Comparison of ENCODE assay signal across 9 mouse cellular contexts in the genomic region with DNA sequence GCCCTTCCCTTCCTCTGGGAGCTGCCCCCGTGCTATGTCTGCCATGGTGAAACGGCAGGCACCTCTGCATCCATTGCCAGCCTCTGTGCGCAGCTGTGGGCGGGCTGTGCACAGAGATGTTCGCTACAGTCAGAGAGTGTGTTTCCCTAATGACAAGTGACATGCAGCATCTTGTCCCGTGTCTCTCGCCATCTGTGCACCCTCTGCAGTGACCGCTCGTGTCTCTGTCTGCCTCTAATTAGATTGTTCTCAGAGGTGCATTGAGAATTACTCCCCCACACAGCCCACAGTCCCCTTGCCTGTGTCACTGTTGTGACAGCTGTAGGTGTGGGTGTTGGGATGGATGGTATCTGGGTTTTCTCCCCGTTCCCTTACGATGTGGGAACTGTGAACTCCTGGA.
DNase-seq lines count a peak whose midpoint lies in the region; ATAC-seq lines count a peak whose summit lies in the region.
"Had no signal": no experiment of that assay in that cellular context is flagged by ENCODE, and none has a peak within 500 bp of the region (broad histone marks: within the 10 kb centered on the region; RNA-seq: fewer than 3 reads in every experiment).

No protein-coding gene starts in this region.

- peak; percentile 39; the same call in 1 of the 2 replicates for ATAC-seq in embryonic facial prominence, embryonic 14.5 days (ENCODE audit: low read depth)
- ATAC-seq in neural tube, embryonic 11.5 days (ENCODE audit: insufficient read depth, low FRiP score, low TSS enrichment): no peak

- H3K4me1 ChIP-seq in embryonic facial prominence, embryonic 14.5 days (ENCODE audit: control insufficient read depth, insufficient read depth, low read length): peaks cover 19% of the 10 kb centered on the region
- H3K4me1 ChIP-seq in embryonic facial prominence, embryonic 10.5 days: peaks cover 56% of the 10 kb centered on the region
- H3K4me1 ChIP-seq in neural tube, embryonic 11.5 days (ENCODE audit: control insufficient read depth, insufficient read depth, low read length): peaks cover 27% of the 10 kb centered on the region
- H3K4me1 ChIP-seq in midbrain, embryonic 10.5 days: peaks cover 54% of the 10 kb centered on the region

- H3K27ac ChIP-seq in embryonic facial prominence, embryonic 14.5 days (replicated peaks; ENCODE audit: low read depth, low read length): no peak overlapping the region
- H3K27ac ChIP-seq in embryonic facial prominence, embryonic 10.5 days (replicated peaks): no peak overlapping the region
- H3K27ac ChIP-seq in neural tube, embryonic 11.5 days (ENCODE audit: low read depth, low read length): no peak overlapping the region
- H3K27ac ChIP-seq in midbrain, embryonic 10.5 days (replicated peaks): peak overlapping the region; percentile 43
- H3K27ac ChIP-seq: stomach, postnatal 0 days had no signal

- H3K4me3 ChIP-seq in embryonic facial prominence, embryonic 14.5 days (ENCODE audit: low read depth, low read length): no peak overlapping the region
- no peak overlapping the region for H3K4me3 ChIP-seq in embryonic facial prominence, embryonic 10.5 days
- no peak overlapping the region for H3K4me3 ChIP-seq in neural tube, embryonic 11.5 days (ENCODE audit: low read depth, low read length)
- no peak overlapping the region for H3K4me3 ChIP-seq in midbrain, embryonic 10.5 days

- DNase-seq in embryonic facial prominence, embryonic 14.5 days (ENCODE audit: low spot score): no peak
- DNase-seq in embryonic facial prominence, embryonic 10.5 days (ENCODE audit: low spot score): no peak
- DNase-seq in neural tube, embryonic 11.5 days (ENCODE audit: low spot score): peak; percentile 34
- no peak for DNase-seq in neural tube, embryonic 10.5 days (ENCODE audit: extremely low spot score, low spot score)
- no peak for DNase-seq in midbrain, embryonic 10.5 days (ENCODE audit: low spot score)
- peak; percentile 66 to 68 for DNase-seq in right cerebral cortex, postnatal 36 days (ENCODE audit: low spot score in 2 of 2)
- no peak for DNase-seq in adipocyte (ENCODE audit: low spot score)
- no peak for DNase-seq in lung, postnatal 25 days (ENCODE audit: low spot score)

- 0 out of 2 replicates have a peak, but pooled peaks cover 7% of the 10 kb centered on the region for H3K27me3 ChIP-seq in embryonic facial prominence, embryonic 14.5 days (replicated peaks; ENCODE audit: control insufficient read depth, insufficient read depth, low read length)
- 0 out of 2 replicates have a peak, but pooled peaks cover 13% of the 10 kb centered on the region for H3K27me3 ChIP-seq in embryonic facial prominence, embryonic 10.5 days (replicated peaks; ENCODE audit: low read depth, poor library complexity, severe bottlenecking)
- H3K27me3 ChIP-seq in neural tube, embryonic 11.5 days (ENCODE audit: control insufficient read depth, insufficient read depth, low read length): no peaks in the 10 kb centered on the region
- no peaks in the 10 kb centered on the region for H3K27me3 ChIP-seq in midbrain, embryonic 10.5 days (ENCODE audit: low read depth, poor library complexity, severe bottlenecking)

- no peaks in the 10 kb centered on the region for H3K36me3 ChIP-seq in embryonic facial prominence, embryonic 14.5 days (ENCODE audit: control insufficient read depth, insufficient read depth, low read length)
- no peaks in the 10 kb centered on the region for H3K36me3 ChIP-seq in embryonic facial prominence, embryonic 10.5 days (replicated peaks)
- H3K36me3 ChIP-seq in neural tube, embryonic 11.5 days (ENCODE audit: control insufficient read depth, insufficient read depth, low read length): no peaks in the 10 kb centered on the region
- no peaks in the 10 kb centered on the region for H3K36me3 ChIP-seq in midbrain, embryonic 10.5 days

- WGBS in embryonic facial prominence, embryonic 14.5 days: 48% methylated on average over 11 of the region's 11 CpGs
- 59% methylated on average over 11 of the region's 11 CpGs for WGBS in embryonic facial prominence, embryonic 10.5 days
- 46% methylated on average over 11 of the region's 11 CpGs for WGBS in neural tube, embryonic 11.5 days
- 74% methylated on average over 11 of the region's 11 CpGs for WGBS in midbrain, embryonic 10.5 days

- H3K9me3 ChIP-seq in embryonic facial prominence, embryonic 14.5 days (ENCODE audit: control insufficient read depth, low read length): no peaks in the 10 kb centered on the region
- H3K9me3 ChIP-seq in embryonic facial prominence, embryonic 10.5 days: no peaks in the 10 kb centered on the region
- no peaks in the 10 kb centered on the region for H3K9me3 ChIP-seq in neural tube, embryonic 11.5 days (ENCODE audit: control insufficient read depth, low read length)
- H3K9me3 ChIP-seq in midbrain, embryonic 10.5 days (replicated peaks): no peaks in the 10 kb centered on the region

- no peak overlapping the region for H3K9ac ChIP-seq in embryonic facial prominence, embryonic 14.5 days (ENCODE audit: low read depth, low read length)
- H3K9ac ChIP-seq in neural tube, embryonic 11.5 days (ENCODE audit: low read length): no peak overlapping the region

- no peak overlapping the region for H3K4me2 ChIP-seq in embryonic facial prominence, embryonic 14.5 days (ENCODE audit: low read depth, low read length)
- H3K4me2 ChIP-seq in neural tube, embryonic 11.5 days (ENCODE audit: low read depth): no peak overlapping the region

Comparison
In these comparisons a context has a peak if more than half of its experiments do, and no peak if none do; other contexts are left out.
1. DNase-seq: peak in neural tube, embryonic 11.5 days (single experiment) and right cerebral cortex, postnatal 36 days (2 of 2); none in embryonic facial prominence, embryonic 14.5 days (single experiment), embryonic facial prominence, embryonic 10.5 days (single experiment), neural tube, embryonic 10.5 days (single experiment), midbrain, embryonic 10.5 days (single experiment), adipocyte (single experiment) and lung, postnatal 25 days (single experiment).